Mouse (Mus musculus): ENCODE data around the gene Clip4. TPM values are rescaled to one million over a fixed set of nuclear protein-coding genes. Genes with fewer than 3 reads are reported as not detected.

Gene Clip4
- total RNA-seq, 1 experiment, result 6.1 TPM

DNA sequence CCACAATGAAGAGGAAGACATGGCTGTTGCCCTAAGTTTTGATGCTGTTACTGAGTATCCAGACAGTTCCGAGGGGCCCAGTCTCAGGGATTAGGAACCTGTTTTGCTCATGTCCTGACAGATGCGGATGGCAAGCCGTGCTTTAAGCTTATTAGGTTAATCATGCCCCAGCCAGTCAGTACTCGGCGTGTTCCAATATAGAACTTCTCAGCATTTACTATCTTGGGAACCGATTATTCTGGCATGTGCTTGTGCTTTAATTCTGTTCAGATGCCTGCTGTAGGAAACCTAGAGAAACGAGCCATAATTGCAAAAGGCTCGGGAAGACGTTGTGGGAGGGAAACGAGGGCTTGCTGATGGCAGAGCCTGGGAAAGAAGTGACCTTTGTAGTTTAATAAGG, 15.4 kb upstream of the Clip4 start, which contains the start of gene Pcare:
Pcare (minus strand) TSS at position 64 of the 400 bp plus-strand sequence.
- H3K4me3 ChIP-seq (ENCODE audit: insufficient read depth in 1 of 2, low read depth in 1 of 2, low read length in 2 of 2, poor library complexity in 1 of 2, severe bottlenecking in 1 of 2), result peak within 1 kb of the TSS in 1 of 2 experiments; percentile 14; a peak in 2 of 4 replicates
- H3K9ac ChIP-seq (ENCODE audit: insufficient read depth, low read depth, low read length, poor library complexity, severe bottlenecking), result no peak within 1 kb of the TSS
- no peaks in the 10 kb centered on the region for H3K36me3 ChIP-seq (ENCODE audit: control insufficient read depth, insufficient read depth, low read length, poor library complexity, severe bottlenecking)
- in situ Hi-C loops (cut with MboI; ENCODE audit: low sequenced_read_pairs in 2 of 2, unreplicated experiment in 2 of 2), result no loop called here
- H3K4me1 ChIP-seq (ENCODE audit: control insufficient read depth in 2 of 2, insufficient read depth in 2 of 2, low read length in 2 of 2, poor library complexity in 1 of 2), result no peaks in the 10 kb centered on the region
- no peak for DNase-seq (ENCODE audit: low read depth, low spot score)
- no peak within 1 kb of the TSS for H3K27ac ChIP-seq (ENCODE audit: insufficient read depth, low read depth, low read length, poor library complexity, severe bottlenecking)
- TF ChIP-seq ZNF384 (IDR thresholded peaks at IDR 0.05; ENCODE audit: low read depth, low read length) (no peak), ZC3H11A (IDR thresholded peaks at IDR 0.05; ENCODE audit: borderline replicate concordance, low read depth, low read length) (no peak), MAFK (IDR thresholded peaks at IDR 0.05; ENCODE audit: insufficient read depth, low read depth, low read length) (no peak), CHD2 (IDR thresholded peaks at IDR 0.05; ENCODE audit: low read depth, low read length) (no peak), HCFC1 (IDR thresholded peaks at IDR 0.05; ENCODE audit: borderline replicate concordance, insufficient read depth, low read length) (no peak)
- no peaks in the 10 kb centered on the region for H3K9me3 ChIP-seq (ENCODE audit: control insufficient read depth, insufficient read depth, low read depth, low read length)

DNA sequence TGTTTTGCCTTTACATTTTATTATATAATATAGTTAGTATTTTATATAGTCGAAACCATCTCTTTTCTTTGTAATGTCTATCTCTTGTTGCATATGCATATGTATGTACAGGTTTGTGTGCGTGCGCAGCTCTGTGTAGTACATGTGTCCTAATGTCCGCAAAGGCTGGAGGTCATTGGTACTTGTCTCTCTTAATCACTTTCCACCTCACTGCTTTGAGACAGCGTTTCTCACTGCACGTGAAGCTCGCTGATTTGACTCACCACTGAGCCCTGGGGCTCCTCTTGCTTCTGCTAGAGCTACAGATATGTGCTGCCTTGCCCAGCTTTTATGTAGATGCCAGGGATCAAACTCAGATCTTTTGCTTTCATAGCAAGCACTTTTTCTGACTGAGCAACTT, 7.7 kb upstream of the Clip4 start:
- no peak overlapping the region for H3K4me3 ChIP-seq (ENCODE audit: insufficient read depth in 1 of 2, low read depth in 1 of 2, low read length in 2 of 2, poor library complexity in 1 of 2, severe bottlenecking in 1 of 2)
- no peaks in the 10 kb centered on the region for H3K36me3 ChIP-seq (ENCODE audit: control insufficient read depth, insufficient read depth, low read length, poor library complexity, severe bottlenecking)
- no peak for TF ChIP-seq ZNF384 (IDR thresholded peaks at IDR 0.05; ENCODE audit: low read depth, low read length)
- no peak for TF ChIP-seq MAFK (IDR thresholded peaks at IDR 0.05; ENCODE audit: insufficient read depth, low read depth, low read length)
- TF ChIP-seq CHD2 (IDR thresholded peaks at IDR 0.05; ENCODE audit: low read depth, low read length), result no peak
- TF ChIP-seq HCFC1 (IDR thresholded peaks at IDR 0.05; ENCODE audit: borderline replicate concordance, insufficient read depth, low read length), result no peak
- no peak for TF ChIP-seq ZC3H11A (IDR thresholded peaks at IDR 0.05; ENCODE audit: borderline replicate concordance, low read depth, low read length)
- in situ Hi-C loops (cut with MboI; ENCODE audit: low sequenced_read_pairs in 2 of 2, unreplicated experiment in 2 of 2), result no loop called here
- DNase-seq (ENCODE audit: low read depth, low spot score), result no peak
- H3K4me1 ChIP-seq (ENCODE audit: control insufficient read depth in 2 of 2, insufficient read depth in 2 of 2, low read length in 2 of 2, poor library complexity in 1 of 2), result no peaks in the 10 kb centered on the region
- no peaks in the 10 kb centered on the region for H3K9me3 ChIP-seq (ENCODE audit: control insufficient read depth, insufficient read depth, low read depth, low read length)
- H3K9ac ChIP-seq (ENCODE audit: insufficient read depth, low read depth, low read length, poor library complexity, severe bottlenecking), result no peak overlapping the region
- no peak overlapping the region for H3K27ac ChIP-seq (ENCODE audit: insufficient read depth, low read depth, low read length, poor library complexity, severe bottlenecking)

DNA sequence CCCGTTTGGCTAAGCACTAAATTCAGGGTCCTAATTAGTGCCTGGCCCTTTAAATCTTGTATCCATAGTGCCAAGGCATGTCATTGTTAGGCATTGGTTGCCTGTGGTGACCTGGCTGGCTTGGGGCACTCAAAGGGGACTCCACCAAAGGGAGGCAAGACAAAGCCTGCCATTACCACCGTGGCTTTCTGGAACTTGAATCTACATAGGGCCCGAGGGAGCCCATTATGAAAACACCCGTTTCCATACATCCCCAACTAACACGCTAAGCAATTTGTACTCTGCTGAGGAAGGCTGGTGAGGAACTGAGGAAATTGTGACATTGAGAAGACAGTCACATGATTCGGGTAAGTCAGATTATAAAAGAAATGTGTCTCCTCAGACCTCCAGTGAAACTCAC, 1.3 kb downstream of the Clip4 start:
- in situ Hi-C loops (cut with MboI; ENCODE audit: low sequenced_read_pairs in 2 of 2, unreplicated experiment in 2 of 2), result no loop called here
- DNase-seq (ENCODE audit: low read depth, low spot score), result no peak
- Histone ChIP-seq H3K9ac (ENCODE audit: insufficient read depth, low read depth, low read length, poor library complexity, severe bottlenecking) (no peak overlapping the region), H3K9me3 (ENCODE audit: control insufficient read depth, insufficient read depth, low read depth, low read length) (no peaks in the 10 kb centered on the region), H3K4me1 (ENCODE audit: control insufficient read depth in 2 of 2, insufficient read depth in 2 of 2, low read length in 2 of 2, poor library complexity in 1 of 2) (no peaks in the 10 kb centered on the region), H3K36me3 (ENCODE audit: control insufficient read depth, insufficient read depth, low read length, poor library complexity, severe bottlenecking) (no peaks in the 10 kb centered on the region), H3K27ac (ENCODE audit: insufficient read depth, low read depth, low read length, poor library complexity, severe bottlenecking) (no peak overlapping the region), H3K4me3 (ENCODE audit: insufficient read depth in 1 of 2, low read depth in 1 of 2, low read length in 2 of 2, poor library complexity in 1 of 2, severe bottlenecking in 1 of 2) (no peak overlapping the region)
- TF ChIP-seq MAFK (IDR thresholded peaks at IDR 0.05; ENCODE audit: insufficient read depth, low read depth, low read length), result no peak
- no peak for TF ChIP-seq ZNF384 (IDR thresholded peaks at IDR 0.05; ENCODE audit: low read depth, low read length)
- TF ChIP-seq ZC3H11A (IDR thresholded peaks at IDR 0.05; ENCODE audit: borderline replicate concordance, low read depth, low read length), result no peak
- no peak for TF ChIP-seq HCFC1 (IDR thresholded peaks at IDR 0.05; ENCODE audit: borderline replicate concordance, insufficient read depth, low read length)
- TF ChIP-seq CHD2 (IDR thresholded peaks at IDR 0.05; ENCODE audit: low read depth, low read length), result no peak

DNA sequence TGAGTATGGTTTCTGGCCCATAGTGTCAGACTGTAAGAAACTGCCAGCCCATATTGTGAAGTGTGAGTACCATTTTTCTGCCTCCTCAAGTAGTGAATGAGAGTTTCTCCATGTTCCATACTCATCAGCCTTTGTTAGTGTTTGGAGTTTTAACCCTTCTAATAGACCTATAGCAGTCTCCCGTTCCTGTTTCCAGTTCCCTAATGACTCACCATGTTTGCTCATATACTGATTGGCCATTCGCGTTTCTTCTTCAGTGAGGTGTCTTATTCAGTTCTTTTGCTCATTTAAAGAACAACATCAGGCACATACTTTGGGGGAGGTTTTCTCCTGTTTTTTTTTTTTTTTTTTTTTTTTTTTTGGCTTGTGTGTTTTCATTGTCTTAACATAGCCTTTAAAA, 2.4 kb downstream of the Clip4 start:
- TF ChIP-seq MAFK (IDR thresholded peaks at IDR 0.05; ENCODE audit: insufficient read depth, low read depth, low read length) (no peak), ZC3H11A (IDR thresholded peaks at IDR 0.05; ENCODE audit: borderline replicate concordance, low read depth, low read length) (no peak), HCFC1 (IDR thresholded peaks at IDR 0.05; ENCODE audit: borderline replicate concordance, insufficient read depth, low read length) (no peak), ZNF384 (IDR thresholded peaks at IDR 0.05; ENCODE audit: low read depth, low read length) (no peak), CHD2 (IDR thresholded peaks at IDR 0.05; ENCODE audit: low read depth, low read length) (no peak)
- DNase-seq (ENCODE audit: low read depth, low spot score), result no peak
- Histone ChIP-seq H3K9ac (ENCODE audit: insufficient read depth, low read depth, low read length, poor library complexity, severe bottlenecking) (no peak overlapping the region), H3K27ac (ENCODE audit: insufficient read depth, low read depth, low read length, poor library complexity, severe bottlenecking) (no peak overlapping the region), H3K4me1 (ENCODE audit: control insufficient read depth in 2 of 2, insufficient read depth in 2 of 2, low read length in 2 of 2, poor library complexity in 1 of 2) (no peaks in the 10 kb centered on the region), H3K36me3 (ENCODE audit: control insufficient read depth, insufficient read depth, low read length, poor library complexity, severe bottlenecking) (no peaks in the 10 kb centered on the region), H3K9me3 (ENCODE audit: control insufficient read depth, insufficient read depth, low read depth, low read length) (no peaks in the 10 kb centered on the region), H3K4me3 (ENCODE audit: insufficient read depth in 1 of 2, low read depth in 1 of 2, low read length in 2 of 2, poor library complexity in 1 of 2, severe bottlenecking in 1 of 2) (no peak overlapping the region)
- in situ Hi-C loops (cut with MboI; ENCODE audit: low sequenced_read_pairs in 2 of 2, unreplicated experiment in 2 of 2), result no loop called here

DNA sequence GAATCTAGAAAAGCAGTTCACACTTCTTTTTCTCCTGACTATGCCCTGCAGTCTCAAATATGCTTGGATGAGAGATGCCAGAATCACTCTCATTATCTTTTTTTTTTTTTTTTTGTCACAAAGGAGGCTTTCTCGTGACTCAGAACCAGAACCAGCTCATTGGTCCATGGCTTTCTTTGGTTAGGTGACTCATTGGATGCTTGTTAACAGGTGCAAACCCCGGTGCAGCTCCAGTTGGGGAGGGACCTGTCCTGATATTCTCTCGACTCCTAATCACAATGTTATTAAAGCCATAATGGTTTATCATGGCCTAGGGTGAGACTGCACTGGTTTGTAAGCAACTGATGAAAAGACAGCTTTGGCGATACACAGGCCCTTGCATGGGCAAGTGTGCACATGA, 5.9 kb downstream of the Clip4 start:
- TF ChIP-seq CHD2 (IDR thresholded peaks at IDR 0.05; ENCODE audit: low read depth, low read length) (no peak), ZNF384 (IDR thresholded peaks at IDR 0.05; ENCODE audit: low read depth, low read length) (no peak)
- H3K9me3 ChIP-seq (ENCODE audit: control insufficient read depth, insufficient read depth, low read depth, low read length), result no peaks in the 10 kb centered on the region
- no peak for DNase-seq (ENCODE audit: low read depth, low spot score)
- no peaks in the 10 kb centered on the region for H3K36me3 ChIP-seq (ENCODE audit: control insufficient read depth, insufficient read depth, low read length, poor library complexity, severe bottlenecking)
- no peak overlapping the region for H3K27ac ChIP-seq (ENCODE audit: insufficient read depth, low read depth, low read length, poor library complexity, severe bottlenecking)
- H3K4me3 ChIP-seq (ENCODE audit: insufficient read depth in 1 of 2, low read depth in 1 of 2, low read length in 2 of 2, poor library complexity in 1 of 2, severe bottlenecking in 1 of 2), result no peak overlapping the region
- H3K4me1 ChIP-seq (ENCODE audit: control insufficient read depth in 2 of 2, insufficient read depth in 2 of 2, low read length in 2 of 2, poor library complexity in 1 of 2), result no peaks in the 10 kb centered on the region
- H3K9ac ChIP-seq (ENCODE audit: insufficient read depth, low read depth, low read length, poor library complexity, severe bottlenecking), result no peak overlapping the region
- in situ Hi-C loops (cut with MboI; ENCODE audit: low sequenced_read_pairs in 2 of 2, unreplicated experiment in 2 of 2), result no loop called here
